Mouse (Mus musculus) spleen, adult 2 months (tissue): ENCODE results near the gene Lpcat4. TPM values are rescaled to one million over a fixed set of nuclear protein-coding genes. Genes with fewer than 3 reads are reported as not detected.

Experiments used
- DNase-seq, 2 experiments: peaks; one replicate each; pipeline versions ENCODE4 v3.0.0 to v3.0.0-alpha.2; 2012 to 2021; ENCODE audit warnings: low spot score in 2 of 2, low read depth in 1 of 2
- H3K27ac ChIP-seq: fragments of 200-500 bp; 2 replicates; pipeline ENCODE4 v1.5.1; 2012; ENCODE audit warnings: low read length, inconsistent platforms; ENCODE audit not compliant: insufficient read depth
- H3K27me3 ChIP-seq: fragments of 200-500 bp; 2 replicates; pipeline ENCODE4 v1.6.1; 2012; ENCODE audit warnings: mild to moderate bottlenecking, moderate library complexity, low read length, inconsistent platforms; ENCODE audit not compliant: control insufficient read depth, insufficient read depth
- H3K36me3 ChIP-seq: fragments of 200-500 bp; 2 replicates; pipeline ENCODE4 v1.6.1; 2012; ENCODE audit warnings: mild to moderate bottlenecking, low read length, inconsistent platforms; ENCODE audit not compliant: control insufficient read depth, insufficient read depth
- H3K4me1 ChIP-seq: fragments of 200-500 bp; 2 replicates; pipeline ENCODE4 v1.6.1; 2011; ENCODE audit warnings: inconsistent platforms; ENCODE audit not compliant: control insufficient read depth, insufficient read depth, insufficient read length
- H3K4me3 ChIP-seq: fragments of 200-500 bp; 2 replicates; pipeline ENCODE4 v1.5.1; 2011; ENCODE audit warnings: mild to moderate bottlenecking, inconsistent platforms; ENCODE audit not compliant: insufficient read depth, insufficient read length; ENCODE audit errors: extremely low read depth
- CTCF ChIP-seq: fragments of 200-500 bp; IDR thresholded peaks from 2 replicates; pipeline ENCODE4 v1.5.1; 2011; ENCODE audit warnings: mild to moderate bottlenecking, inconsistent platforms; ENCODE audit not compliant: insufficient read depth, insufficient read length, insufficient replicate concordance; ENCODE audit errors: extremely low read depth
- POLR2A ChIP-seq: fragments of 200-500 bp; IDR thresholded peaks from 2 replicates; pipeline ENCODE4 v1.6.1; 2011; ENCODE audit warnings: low read depth, low read length, inconsistent platforms
- WGBS: fragments of 180-500 bp; shearing (Covaris S2); methylation state at CpG from one replicate; pipeline ENCODE4 v1.1.7; 2018; 5-methylcytosine and 5-hydroxymethylcytosine counted together
- polyA plus RNA-seq: library from polyadenylated mRNA; depleted of rRNA; stranded (reverse); fragments of >200 nt; gene quantifications from 2 replicates; pipeline ENCODE4 v1.2.3, GENCODE M21; 2012

Lpcat4 gene
- polyA plus RNA-seq, 1 experiment: 44.6 TPM

DNA sequence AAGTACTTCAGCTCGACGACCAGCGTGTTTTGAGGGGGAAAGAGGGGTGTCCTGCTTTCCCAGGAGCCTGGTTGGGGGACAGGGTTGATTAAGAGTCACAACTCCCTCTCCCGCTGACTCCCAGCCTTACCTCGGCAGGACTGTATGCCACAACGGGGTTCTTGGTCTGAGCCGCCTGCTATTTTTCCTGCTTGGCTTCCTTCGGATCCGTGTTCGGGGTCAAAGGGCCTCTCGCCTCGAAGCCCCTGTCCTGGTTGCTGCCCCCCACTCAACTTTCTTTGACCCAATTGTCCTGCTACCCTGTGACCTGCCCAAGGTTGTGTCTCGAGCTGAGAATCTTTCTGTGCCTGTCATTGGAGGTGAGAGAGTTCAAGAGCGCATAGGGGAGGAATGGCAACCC lies 2.5 kb downstream of the Lpcat4 start:
- no peak overlapping the region for H3K27ac ChIP-seq
- WGBS: 93% methylated on average over 14 of the region's 14 CpGs
- H3K36me3 ChIP-seq: no peaks in the 10 kb centered on the region
- TF ChIP-seq POLR2A: no peak
- TF ChIP-seq CTCF: no peak
- H3K27me3 ChIP-seq: no peaks in the 10 kb centered on the region
- H3K4me1 ChIP-seq: no peaks in the 10 kb centered on the region; the same call in 1 of the 2 replicates
- no peak overlapping the region for H3K4me3 ChIP-seq
- DNase-seq: no peak

DNA sequence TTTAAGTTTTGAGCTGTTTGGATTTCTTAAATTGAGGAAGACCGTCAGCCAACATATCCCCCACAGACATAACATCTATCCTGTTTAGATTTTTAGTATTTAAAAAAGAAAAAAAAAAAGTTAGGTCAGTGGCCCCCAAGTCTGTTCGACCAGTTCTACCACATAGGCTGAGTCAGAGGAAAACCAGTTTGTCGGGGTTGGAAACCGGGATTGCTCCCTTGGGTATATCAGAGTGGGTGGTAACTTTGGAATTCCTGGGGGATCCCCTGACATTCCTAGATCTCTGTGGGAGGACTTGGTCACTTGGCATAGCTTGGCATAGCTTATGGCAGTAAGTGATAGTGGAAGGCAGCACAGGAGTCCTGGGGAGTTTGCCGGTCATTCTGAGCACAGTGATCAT lies 6.0 kb downstream of the Lpcat4 start:
- H3K27me3 ChIP-seq: no peaks in the 10 kb centered on the region
- WGBS: 91% methylated on average over 5 of the region's 5 CpGs
- H3K27ac ChIP-seq: no peak overlapping the region
- H3K4me1 ChIP-seq: no peaks in the 10 kb centered on the region
- no peak overlapping the region for H3K4me3 ChIP-seq
- H3K36me3 ChIP-seq: no peaks in the 10 kb centered on the region
- DNase-seq: no peak
- TF ChIP-seq CTCF: no peak
- TF ChIP-seq POLR2A: no peak

DNA sequence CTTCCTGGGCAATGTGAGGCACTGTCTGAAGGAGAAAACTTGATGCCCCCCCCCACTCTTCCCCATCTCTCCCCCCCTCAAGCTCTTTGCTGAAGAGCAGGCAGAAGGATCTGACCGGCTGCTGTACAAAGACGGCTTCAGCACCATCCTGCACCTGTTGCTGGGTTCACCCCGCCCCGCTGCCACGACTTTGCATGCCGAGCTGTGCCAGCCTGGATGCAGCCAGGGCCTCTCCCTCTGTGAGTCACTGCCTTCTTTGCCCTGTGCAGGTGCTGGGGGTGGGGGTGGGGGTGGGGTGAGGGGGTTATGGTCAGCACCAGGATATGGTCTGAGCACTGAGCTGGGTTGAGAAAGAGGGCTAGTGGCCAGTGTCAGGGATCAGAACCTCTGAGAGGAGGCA lies 6.9 kb downstream of the Lpcat4 start:
- Histone ChIP-seq H3K4me1 (no peaks in the 10 kb centered on the region), H3K27ac (no peak overlapping the region), H3K4me3 (no peak overlapping the region), H3K27me3 (no peaks in the 10 kb centered on the region), H3K36me3 (no peaks in the 10 kb centered on the region)
- 84% methylated on average over 6 of the region's 6 CpGs for WGBS
- TF ChIP-seq POLR2A: no peak
- no peak for TF ChIP-seq CTCF
- no peak for DNase-seq

DNA sequence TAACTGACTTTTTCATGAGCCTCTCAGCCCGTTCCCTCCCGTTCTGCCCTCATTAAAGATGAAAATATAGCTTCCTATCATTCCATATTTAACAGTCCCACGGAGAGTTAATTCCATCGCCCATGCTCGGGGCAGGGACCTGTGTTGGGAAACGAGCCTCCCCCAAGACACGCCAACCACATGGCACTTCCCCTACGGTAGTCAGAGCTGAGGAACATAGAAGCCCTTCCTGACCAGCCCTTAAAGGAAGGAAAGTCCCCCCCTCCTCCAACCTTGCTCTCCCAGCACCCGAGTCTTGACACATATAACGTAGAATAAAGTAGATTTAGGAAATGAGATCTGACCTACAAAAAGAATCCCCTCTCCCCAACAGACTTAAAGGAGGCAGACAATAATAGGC lies 8.1 kb downstream of the Lpcat4 start:
- no peak for TF ChIP-seq CTCF
- no peak for TF ChIP-seq POLR2A
- WGBS: 44% methylated on average over 10 of the region's 10 CpGs

DNA sequence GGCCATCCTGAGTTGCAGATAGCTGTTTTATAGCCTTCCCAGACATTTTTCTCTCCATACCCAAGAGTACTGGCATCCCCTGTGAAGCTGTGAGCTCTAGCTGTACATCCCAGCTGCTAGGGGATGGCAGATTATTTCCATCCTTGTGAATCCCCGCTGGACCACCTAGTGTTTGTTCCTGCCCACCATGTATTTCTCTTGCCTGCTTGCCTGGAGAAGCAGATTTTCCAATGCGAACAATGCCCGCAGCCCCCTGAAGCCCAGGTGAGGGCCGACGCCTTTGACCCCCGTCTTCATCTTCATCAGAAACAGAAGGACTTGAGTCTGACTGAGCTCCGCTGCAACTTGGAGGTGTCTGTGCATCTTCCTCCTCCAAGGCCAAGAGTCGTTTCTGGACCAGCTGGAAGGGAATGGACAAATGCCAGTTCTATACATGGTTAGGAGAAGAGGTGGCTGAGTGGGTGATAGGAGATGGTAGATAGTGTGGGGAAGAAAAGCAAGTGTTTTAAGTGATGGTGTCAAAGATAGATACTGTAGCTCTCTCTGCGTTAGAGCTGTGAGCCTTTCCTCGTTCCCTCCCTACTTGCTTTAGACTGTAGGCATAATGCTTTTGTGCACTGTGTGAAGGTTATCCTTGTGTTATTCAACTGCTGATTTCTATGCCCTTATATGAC lies 10.6 kb downstream of the Lpcat4 start:
- H3K27me3 ChIP-seq: no peaks in the 10 kb centered on the region
- H3K4me3 ChIP-seq: no peak overlapping the region
- peaks cover under 1% of the 10 kb centered on the region; the same call in 1 of the 2 replicates for H3K4me1 ChIP-seq
- DNase-seq: no peak
- H3K27ac ChIP-seq: no peak overlapping the region
- WGBS: 87% methylated on average over 10 of the region's 10 CpGs
- TF ChIP-seq CTCF (no peak), POLR2A (no peak)
- H3K36me3 ChIP-seq: no peaks in the 10 kb centered on the region

More for the DNA sequence above, 8.1 kb downstream of the Lpcat4 start:
- no peak for DNase-seq
- Histone ChIP-seq H3K27me3 (no peaks in the 10 kb centered on the region), H3K4me3 (no peak overlapping the region), H3K27ac (no peak overlapping the region), H3K36me3 (no peaks in the 10 kb centered on the region), H3K4me1 (no peaks in the 10 kb centered on the region)

DNA sequence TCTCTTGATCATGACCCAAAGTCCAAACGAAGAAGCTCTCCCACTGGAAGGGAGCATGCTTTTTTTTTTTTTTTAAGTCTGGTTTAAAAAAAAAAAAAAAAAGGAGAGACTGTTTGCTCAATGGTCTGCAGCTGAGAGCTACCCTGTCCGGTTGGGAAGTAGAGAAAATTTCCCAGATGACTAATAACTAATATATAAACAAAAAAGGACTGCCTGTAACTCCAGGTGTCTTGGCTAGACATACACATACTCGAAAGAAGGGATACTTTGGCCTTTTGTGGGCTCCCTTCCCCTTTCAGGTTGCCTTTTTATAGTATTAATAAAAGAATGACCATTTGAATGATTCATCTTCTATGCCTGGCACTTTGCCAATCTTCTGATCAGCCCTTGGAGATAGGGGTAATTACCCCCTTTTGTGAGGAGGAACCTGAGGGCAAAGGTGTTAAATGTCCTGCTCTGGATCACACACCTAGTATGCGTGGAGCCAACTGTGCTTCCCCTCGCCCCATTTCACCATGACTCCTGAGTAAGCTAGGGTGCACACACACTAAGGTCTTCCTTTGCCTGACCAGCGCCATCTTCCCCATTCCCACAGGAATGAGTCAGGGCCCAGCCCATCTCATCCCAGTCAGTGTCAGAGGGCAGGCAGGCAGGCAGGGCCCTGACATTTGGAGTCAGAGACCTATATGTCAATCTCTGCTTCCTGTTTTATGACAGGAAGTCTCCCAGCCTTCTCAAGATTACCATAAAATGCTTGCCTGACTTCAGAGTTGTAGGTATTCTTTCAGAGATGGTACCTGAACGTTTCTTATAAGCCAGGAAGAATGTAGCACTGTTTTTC lies 15.6 kb downstream of the Lpcat4 start:
- Histone ChIP-seq H3K4me1 (peaks cover 9% of the 10 kb centered on the region; the same call in 1 of the 2 replicates), H3K36me3 (no peaks in the 10 kb centered on the region), H3K4me3 (no peak overlapping the region), H3K27ac (0 out of 2 replicates have a peak overlapping the region, but pooled peaks have one; percentile 0), H3K27me3 (no peaks in the 10 kb centered on the region)
- no peak for TF ChIP-seq POLR2A
- TF ChIP-seq CTCF: no peak
- no peak for DNase-seq
- 74% methylated on average over 7 of the region's 7 CpGs for WGBS
